Mouse (Mus musculus) ES-CJ7 (cell line): ENCODE measurements around the gene Defb25.
"Not testable (repeated sequence)": the region's sequence is repeated elsewhere in the genome, so short reads cannot be mapped to it uniquely, and the experiment has no call there.

Experiments
- DNase-seq: peaks from one replicate; pipeline ENCODE4 v3.0.0; 2011; ENCODE audit warnings: low read depth, low spot score

Gene Defb25

GRCm38 (mm10) chr2:152622953-152623352 is at the start of gene Defb25:
Gene Defb25 (minus strand): TSS chr2:152623053.
- DNase-seq = no peak

GRCm38 (mm10) chr2:152672166-152672565 is 49.3 kb upstream of the Defb25 start:
- no peak for DNase-seq

- peak; percentile 92 for DNase-seq
These were observed 48.8 kb upstream of the Defb25 start for GRCm38 (mm10) chr2:152671642-152671999.

GRCm38 (mm10) chr2:152670983-152671641 is 48.3 kb upstream of the Defb25 start:
- no peak for DNase-seq

- peak; percentile 58 for DNase-seq
These were observed 47.0 kb upstream of the Defb25 start for GRCm38 (mm10) chr2:152669639-152670484.

- DNase-seq = peak; percentile 96
These were observed 46.4 kb upstream of the Defb25 start, which contains the start of gene H13 for GRCm38 (mm10) chr2:152669256-152669638. Gene H13 (plus strand): TSS chr2:152669461.

- not testable (repeated sequence) for DNase-seq
These were observed 43.3 kb upstream of the Defb25 start for GRCm38 (mm10) chr2:152666191-152666590.

GRCm38 (mm10) chr2:152661163-152661562 is 38.3 kb upstream of the Defb25 start:
- no peak for DNase-seq

- peak; percentile 62 for DNase-seq
These were observed 34.5 kb upstream of the Defb25 start for GRCm38 (mm10) chr2:152657398-152657797.

GRCm38 (mm10) chr2:152653874-152654715 is 31.2 kb upstream of the Defb25 start:
- DNase-seq = no peak

GRCm38 (mm10) chr2:152652901-152653620 is 30.2 kb upstream of the Defb25 start:
- DNase-seq = no peak

- DNase-seq = no peak
These were observed 16.7 kb upstream of the Defb25 start for GRCm38 (mm10) chr2:152639406-152640113.

GRCm38 (mm10) chr2:152638865-152639264 is 16.0 kb upstream of the Defb25 start:
- DNase-seq = no peak

GRCm38 (mm10) chr2:152637381-152637780 is 14.5 kb upstream of the Defb25 start:
- no peak for DNase-seq

GRCm38 (mm10) chr2:152637006-152637322 is 14.1 kb upstream of the Defb25 start:
- DNase-seq = no peak

- DNase-seq = no peak
These were observed 13.6 kb upstream of the Defb25 start for GRCm38 (mm10) chr2:152636246-152637005.

- DNase-seq = peak; percentile 64
These were observed 11.5 kb upstream of the Defb25 start for GRCm38 (mm10) chr2:152634311-152634710.

- DNase-seq = no peak
These were observed 10.5 kb upstream of the Defb25 start for GRCm38 (mm10) chr2:152633334-152633733.

GRCm38 (mm10) chr2:152629904-152630303 is 7.1 kb upstream of the Defb25 start:
- DNase-seq = no peak

GRCm38 (mm10) chr2:152629239-152629638 is 6.4 kb upstream of the Defb25 start:
- DNase-seq = no peak
